Mouse (Mus musculus) stomach, embryonic 14.5 days (tissue): Measurements from ENCODE around the gene Arfgap2. TPM values are rescaled to one million over a fixed set of nuclear protein-coding genes. Genes with fewer than 3 reads are reported as not detected.
A peak's percentile ranks its signal among the peaks of the same experiment; 100 is the strongest.

Experiments used
- ATAC-seq: fragments of 200-750 bp; cut with Nextera tagmentation; 2 replicates; pipeline ENCODE4 v1.8.0; 2017; ENCODE audit warnings: low read depth, moderate TSS enrichment; ENCODE audit not compliant: insufficient number of reproducible peaks, insufficient read depth, low FRiP score
- H3K27ac ChIP-seq: fragments of 300-500 bp; sonication (generic); 2 replicates; pipeline ENCODE4 v1.5.1; 2014; ENCODE audit warnings: mild to moderate bottlenecking, low read length, moderate library complexity, mixed read lengths
- H3K27me3 ChIP-seq: fragments of 300-500 bp; sonication (generic); 2 replicates; pipeline ENCODE4 v1.6.1; 2014; ENCODE audit warnings: low read length, control low read depth, mixed read lengths; ENCODE audit not compliant: control insufficient read depth, insufficient read depth
- H3K36me3 ChIP-seq: fragments of 300-500 bp; sonication (generic); 2 replicates; pipeline ENCODE4 v1.6.1; 2014; ENCODE audit warnings: mild to moderate bottlenecking, control low read depth, low read length, moderate library complexity, mixed read lengths; ENCODE audit not compliant: control insufficient read depth, insufficient read depth
- H3K4me1 ChIP-seq: fragments of 300-500 bp; sonication (generic); 2 replicates; pipeline ENCODE4 v1.6.1; 2014; ENCODE audit warnings: low read length, control low read depth, mixed read lengths; ENCODE audit not compliant: control insufficient read depth, insufficient read depth
- H3K4me2 ChIP-seq: fragments of 300-500 bp; sonication (generic); replicated peaks from 2 replicates; pipeline ENCODE4 v1.6.1; 2014; ENCODE audit warnings: low read depth, low read length, control low read depth
- H3K4me3 ChIP-seq: fragments of 300-500 bp; sonication (generic); 2 replicates; pipeline ENCODE4 v1.5.1; 2014; ENCODE audit warnings: low read depth, low read length, control low read depth
- H3K9ac ChIP-seq: fragments of 300-500 bp; sonication (generic); replicated peaks from 2 replicates; pipeline ENCODE4 v1.6.1; 2014; ENCODE audit warnings: low read depth, mild to moderate bottlenecking, control low read depth, low read length, moderate library complexity, mixed read lengths
- H3K9me3 ChIP-seq: fragments of 300-500 bp; sonication (generic); 2 replicates; pipeline ENCODE4 v1.6.1; 2016; ENCODE audit warnings: low read depth, low read length, control low read depth; ENCODE audit not compliant: control insufficient read depth
- WGBS: fragments of 180-500 bp; shearing (Covaris S2); extraction: QIAGEN DNeasy Blood & Tissue Kit; methylation state at CpG from one replicate; pipeline ENCODE4 v1.1.7; 2014; 5-methylcytosine and 5-hydroxymethylcytosine counted together
- polyA plus RNA-seq: library from polyadenylated mRNA; unstranded; fragments of >200 nt; fragmentation: Nextera tagmentation; extraction: Ambion mirVana; gene quantifications from 2 replicates; pipeline ENCODE4 v1.2.1, GENCODE M21; 2014

Arfgap2 gene
- polyA plus RNA-seq, 1 experiment from 2014 or later: 65.1 TPM

DNA sequence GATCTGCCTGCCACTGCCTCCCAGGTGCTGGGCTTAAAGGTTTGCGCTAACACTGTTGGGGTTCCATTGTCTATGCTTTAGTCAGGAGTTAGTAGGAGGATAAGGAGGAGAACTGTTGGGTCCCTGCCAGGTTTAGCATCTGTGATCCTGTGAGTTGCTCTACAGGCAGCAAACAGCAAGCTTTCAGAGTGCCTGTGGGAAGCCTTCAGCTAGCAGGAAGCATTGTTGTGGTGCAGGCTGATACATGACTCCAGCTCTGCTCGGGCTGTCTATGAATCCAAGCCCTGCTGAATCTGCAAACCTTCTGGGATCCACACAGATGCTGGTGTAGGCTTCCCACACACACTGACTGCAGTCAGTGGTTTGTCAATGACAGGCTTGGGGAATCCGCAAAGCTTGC, 21.4 kb upstream of the Arfgap2 start:
- Histone ChIP-seq H3K9ac (no peak overlapping the region), H3K4me3 (no peak overlapping the region), H3K27me3 (no peaks in the 10 kb centered on the region), H3K27ac (no peak overlapping the region), H3K9me3 (no peaks in the 10 kb centered on the region), H3K4me1 (no peaks in the 10 kb centered on the region), H3K4me2 (no peak overlapping the region), H3K36me3 (no peaks in the 10 kb centered on the region)
- no peak for ATAC-seq
- WGBS: 60% methylated on average over 3 of the region's 3 CpGs

GRCm38 (mm10) chr2:91244557-91245228, 20.1 kb upstream of the Arfgap2 start:
- no peak overlapping the region for H3K4me3 ChIP-seq
- no peak for ATAC-seq
- no peak overlapping the region for H3K4me2 ChIP-seq
- no peak overlapping the region for H3K27ac ChIP-seq
- no peaks in the 10 kb centered on the region for H3K36me3 ChIP-seq
- H3K9me3 ChIP-seq: no peaks in the 10 kb centered on the region
- WGBS: 71% methylated on average over 5 of the region's 5 CpGs
- no peaks in the 10 kb centered on the region for H3K27me3 ChIP-seq
- no peak overlapping the region for H3K9ac ChIP-seq
- H3K4me1 ChIP-seq: no peaks in the 10 kb centered on the region

DNA sequence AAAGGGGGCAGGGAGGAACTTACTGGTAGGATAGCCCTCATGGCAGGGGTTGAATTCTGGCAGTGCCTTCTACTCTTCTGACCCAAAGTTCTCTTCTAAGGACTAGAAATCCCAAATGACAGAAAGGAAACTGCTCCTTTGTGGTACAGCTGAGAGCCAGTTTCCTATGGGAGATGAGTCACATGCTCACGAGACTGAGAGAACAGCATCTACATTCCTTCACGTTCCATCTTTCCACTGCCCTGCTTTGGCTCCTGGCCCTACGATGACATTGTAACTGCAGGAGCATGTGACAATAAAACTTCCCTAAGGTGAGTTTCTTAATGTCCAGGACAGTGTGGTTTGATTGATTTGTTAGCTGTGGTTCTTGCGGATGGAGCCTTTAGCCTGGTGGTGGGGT, 16.4 kb upstream of the Arfgap2 start:
- 78% methylated on average over 4 of the region's 4 CpGs for WGBS
- Histone ChIP-seq H3K9ac (no peak overlapping the region), H3K4me1 (no peaks in the 10 kb centered on the region), H3K4me3 (no peak overlapping the region), H3K27me3 (no peaks in the 10 kb centered on the region), H3K9me3 (no peaks in the 10 kb centered on the region), H3K36me3 (no peaks in the 10 kb centered on the region), H3K4me2 (no peak overlapping the region), H3K27ac (no peak overlapping the region)
- ATAC-seq: no peak

GRCm38 (mm10) chr2:91252001-91252400, 12.8 kb upstream of the Arfgap2 start:
- ATAC-seq: no peak
- peaks cover 5% of the 10 kb centered on the region; the same call in 1 of the 2 replicates for H3K4me1 ChIP-seq
- H3K27me3 ChIP-seq: no peaks in the 10 kb centered on the region; the same call in 1 of the 2 replicates
- H3K27ac ChIP-seq: no peak overlapping the region
- H3K4me3 ChIP-seq: no peak overlapping the region
- H3K4me2 ChIP-seq: no peak overlapping the region
- WGBS: 67% methylated on average over 4 of the region's 4 CpGs
- no peaks in the 10 kb centered on the region for H3K36me3 ChIP-seq
- H3K9ac ChIP-seq: no peak overlapping the region
- no peaks in the 10 kb centered on the region for H3K9me3 ChIP-seq

- Histone ChIP-seq H3K9ac (no peak overlapping the region), H3K9me3 (no peaks in the 10 kb centered on the region), H3K4me3 (no peak overlapping the region), H3K4me2 (no peak overlapping the region), H3K4me1 (peaks cover 5% of the 10 kb centered on the region), H3K27me3 (no peaks in the 10 kb centered on the region; the same call in 1 of the 2 replicates), H3K36me3 (no peaks in the 10 kb centered on the region), H3K27ac (no peak overlapping the region)
- 52% methylated on average over 4 of the region's 4 CpGs for WGBS
- no peak for ATAC-seq
Observed at GRCm38 (mm10) chr2:91252512-91252911, 12.3 kb upstream of the Arfgap2 start.

GRCm38 (mm10) chr2:91254725-91255380, 9.9 kb upstream of the Arfgap2 start:
- Histone ChIP-seq H3K4me3 (no peak overlapping the region), H3K9me3 (no peaks in the 10 kb centered on the region), H3K27me3 (no peaks in the 10 kb centered on the region; the same call in 1 of the 2 replicates), H3K4me1 (peaks cover 15% of the 10 kb centered on the region), H3K9ac (no peak overlapping the region), H3K4me2 (peak overlapping the region; percentile 69), H3K27ac (no peak overlapping the region), H3K36me3 (no peaks in the 10 kb centered on the region)
- 40% methylated on average over 8 of the region's 8 CpGs for WGBS
- no peak for ATAC-seq

DNA sequence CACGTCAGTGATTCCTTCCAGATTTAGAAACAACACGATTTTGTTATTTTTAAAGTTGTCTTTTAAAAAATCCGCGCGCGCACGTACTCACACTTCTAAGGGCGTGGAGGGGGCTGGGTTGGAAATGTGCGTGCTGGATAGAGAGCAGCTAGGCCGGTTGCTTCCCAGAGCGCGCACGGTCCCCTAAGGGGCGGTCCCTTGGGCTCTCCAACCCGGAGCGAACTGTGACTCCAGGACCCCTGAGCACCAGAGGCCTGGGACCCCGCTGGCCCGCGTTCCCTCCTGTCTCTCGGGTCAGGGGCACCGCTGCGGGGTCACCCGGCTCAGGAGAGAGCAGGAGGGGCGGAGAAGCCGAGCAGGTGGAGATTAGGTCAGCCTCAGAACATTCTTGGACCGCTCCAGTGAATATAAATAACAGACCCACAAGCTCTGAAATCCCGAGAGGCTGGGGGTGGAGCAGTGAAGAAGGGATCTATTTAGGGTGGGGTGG, 9.1 kb upstream of the Arfgap2 start, which contains the start of gene Pacsin3:
Pacsin3 (plus strand) TSS at position 294 of the 490 bp plus-strand sequence.
- Histone ChIP-seq H3K4me3 (peak within 1 kb of the TSS; percentile 67), H3K9ac (peak within 1 kb of the TSS; percentile 41), H3K4me1 (peaks cover 15% of the 10 kb centered on the region), H3K27me3 (no peaks in the 10 kb centered on the region; the same call in 1 of the 2 replicates), H3K4me2 (peak within 1 kb of the TSS; percentile 69), H3K27ac (peak within 1 kb of the TSS; percentile 81), H3K36me3 (no peaks in the 10 kb centered on the region), H3K9me3 (no peaks in the 10 kb centered on the region)
- 1% methylated on average over 27 of the region's 27 CpGs for WGBS
- ATAC-seq: no peak

GRCm38 (mm10) chr2:91256256-91257125, 8.3 kb upstream of the Arfgap2 start:
- Histone ChIP-seq H3K4me2 (peak overlapping the region; percentile 69), H3K36me3 (peaks cover 7% of the 10 kb centered on the region; the same call in 1 of the 2 replicates), H3K4me3 (peak overlapping the region; percentile 67), H3K4me1 (peaks cover 15% of the 10 kb centered on the region), H3K9me3 (no peaks in the 10 kb centered on the region), H3K27me3 (no peaks in the 10 kb centered on the region; the same call in 1 of the 2 replicates), H3K9ac (peak overlapping the region; percentile 41), H3K27ac (peak overlapping the region; percentile 81)
- under 1% methylated on average over 49 of the region's 52 CpGs for WGBS
- peak; percentile 74 for ATAC-seq
